Mouse (Mus musculus) frontal cortex, postnatal 25 days (tissue): ENCODE results near the gene Immp2l.

ENCODE experiments used
- DNase-seq, 2 experiments: peaks; one replicate each; pipeline ENCODE4 v3.0.0; 2022; ENCODE audit warnings: low spot score in 2 of 2

The Immp2l gene

DNA sequence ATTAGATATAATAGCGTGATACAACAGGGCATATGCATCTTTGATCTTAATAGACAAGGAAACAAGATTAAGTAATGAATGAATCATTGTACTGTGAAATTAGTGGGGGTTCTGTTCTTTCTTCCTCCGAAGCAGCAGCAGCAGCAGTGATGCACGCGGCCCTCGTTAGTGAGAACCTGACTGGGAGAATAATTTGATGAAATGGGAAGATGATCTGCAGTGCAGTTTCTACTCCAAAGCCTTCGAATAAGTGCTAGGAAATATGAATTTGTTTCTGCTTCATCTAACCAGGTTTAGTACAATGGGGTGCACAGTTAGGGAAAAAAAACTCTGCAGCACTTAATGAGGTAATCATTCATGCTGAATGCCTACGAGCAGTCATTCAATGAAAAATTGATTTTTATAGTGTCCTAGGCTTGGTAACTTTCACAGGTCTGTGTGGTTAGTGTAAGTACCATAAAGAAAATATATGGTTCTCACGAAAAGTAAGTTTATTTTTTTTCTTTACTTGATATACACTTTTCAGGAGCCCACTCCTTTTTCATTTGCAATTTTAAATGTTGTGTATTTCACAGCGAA is 401.3 kb downstream of the Immp2l start:
- no peak for DNase-seq

DNA sequence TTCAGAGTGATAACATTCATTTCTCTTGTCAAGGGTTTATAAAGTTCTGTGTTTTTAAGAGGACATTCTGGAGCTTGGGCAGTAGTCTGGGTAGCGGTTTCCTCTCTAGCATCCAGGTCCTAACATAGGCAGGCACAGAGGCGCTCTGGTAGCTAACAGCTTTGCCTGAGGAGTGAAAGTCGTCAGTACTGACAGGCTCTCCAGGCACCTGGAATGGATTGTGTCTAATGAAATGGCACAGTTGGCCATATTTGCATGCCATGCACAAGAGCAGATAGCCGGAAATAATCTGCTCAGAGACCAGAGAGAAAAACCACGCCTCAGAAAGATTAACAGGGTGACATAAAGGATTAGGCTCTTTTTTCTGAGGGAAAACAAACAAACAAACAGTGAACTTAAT is 403.6 kb downstream of the Immp2l start:
- no peak for DNase-seq

DNA sequence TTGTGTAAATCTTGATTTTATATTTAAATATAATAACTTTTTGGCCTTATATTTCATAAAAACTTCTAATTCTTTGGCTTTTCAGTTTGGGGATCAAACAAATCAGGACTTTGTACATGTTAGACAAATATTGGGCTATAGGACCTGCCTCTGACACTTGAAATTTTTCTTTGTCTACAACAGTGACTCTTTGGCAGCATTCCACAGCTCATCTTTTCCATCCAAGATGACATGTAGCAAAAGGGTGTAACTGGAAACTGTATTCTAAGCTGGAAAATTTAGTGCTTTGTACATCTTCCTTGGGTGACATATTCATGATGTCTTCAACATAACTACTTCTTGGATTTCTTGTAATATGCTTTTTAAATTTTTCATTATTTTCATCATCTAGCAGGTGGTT is 404.9 kb downstream of the Immp2l start:
- no peak for DNase-seq

DNA sequence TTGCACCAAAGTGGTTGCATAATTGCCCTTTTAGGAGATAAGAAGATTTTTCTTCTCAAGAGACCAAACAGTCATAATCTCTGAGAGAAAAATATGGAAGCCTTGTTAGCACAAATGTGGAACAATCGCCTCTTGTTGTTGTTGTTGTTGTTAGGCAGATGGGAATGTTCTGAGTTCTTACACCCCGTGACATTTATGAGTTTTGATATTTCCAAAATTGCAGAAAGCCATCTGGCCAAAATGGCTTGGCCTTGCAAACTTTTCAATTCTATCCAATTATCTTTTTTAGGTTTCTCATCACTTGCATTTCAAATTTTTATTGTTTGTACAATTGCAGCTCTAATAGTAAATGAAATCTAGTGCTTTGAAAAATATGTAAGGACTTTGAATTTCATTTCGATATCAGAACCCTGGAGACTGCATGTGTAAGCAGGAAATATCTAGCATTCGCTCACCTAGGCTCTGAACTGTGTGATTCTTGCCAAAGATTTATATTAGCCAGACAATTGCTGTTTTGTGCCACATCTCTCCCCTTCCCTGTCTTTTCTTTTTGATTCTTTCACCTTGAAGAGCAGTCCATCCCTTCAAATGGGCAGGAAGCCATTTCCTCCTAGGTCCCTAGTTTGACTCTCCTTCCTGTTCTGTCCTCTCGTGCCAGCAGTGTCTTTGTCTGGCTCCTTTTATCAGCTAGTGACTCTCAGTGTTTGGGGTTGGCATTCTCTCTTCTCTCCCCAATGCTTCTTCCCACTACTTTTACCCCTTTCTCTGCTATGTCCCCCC is 412.5 kb downstream of the Immp2l start:
- no peak for DNase-seq

DNA sequence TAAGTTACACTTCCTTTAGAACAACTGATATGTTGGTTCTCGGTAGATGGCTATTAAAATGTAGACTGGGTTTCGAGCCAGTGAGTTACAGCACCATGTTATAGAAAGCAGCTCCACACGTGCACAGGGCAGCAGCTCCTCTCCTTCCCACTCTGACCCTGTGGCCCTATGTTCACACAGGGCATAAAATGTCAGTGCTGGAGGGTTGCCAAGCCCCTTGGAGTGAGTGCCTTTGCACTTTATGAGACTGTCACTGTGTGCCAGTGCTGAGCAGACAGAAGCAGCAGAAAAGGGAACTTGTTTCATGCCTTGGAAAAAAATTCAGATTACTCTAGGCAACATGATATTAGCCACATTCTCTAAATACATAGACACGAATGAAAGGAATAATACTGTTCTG is 414.6 kb downstream of the Immp2l start:
- DNase-seq, result no peak

DNA sequence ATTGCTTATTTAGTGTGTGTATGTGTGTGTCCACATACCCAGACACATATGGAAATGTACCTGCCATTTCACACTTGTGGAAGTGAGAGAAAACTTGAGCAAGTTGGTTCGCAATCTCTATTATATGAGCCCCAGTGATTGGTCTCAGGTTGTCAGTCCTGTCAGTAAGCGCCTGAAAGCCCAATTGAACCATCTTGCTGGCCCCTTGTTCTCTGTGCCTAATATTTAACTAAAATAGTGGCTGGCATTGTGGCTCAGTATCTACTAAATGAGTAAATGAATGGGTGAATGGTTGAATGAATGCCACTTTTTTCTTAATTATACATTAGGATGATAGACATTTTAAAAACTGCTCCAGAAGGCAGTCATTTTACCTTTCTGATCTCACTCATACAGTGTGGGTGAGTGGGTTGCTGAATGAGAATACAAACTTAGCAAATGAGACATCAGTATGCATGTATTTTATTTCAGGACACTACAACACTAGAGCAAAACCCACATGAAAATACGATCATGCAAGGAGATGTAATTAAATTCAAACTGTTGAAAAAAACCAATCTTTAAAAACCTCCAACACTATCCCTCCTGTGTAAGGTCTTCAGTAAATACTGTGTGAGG is 444.6 kb downstream of the Immp2l start:
- DNase-seq, result no peak

DNA sequence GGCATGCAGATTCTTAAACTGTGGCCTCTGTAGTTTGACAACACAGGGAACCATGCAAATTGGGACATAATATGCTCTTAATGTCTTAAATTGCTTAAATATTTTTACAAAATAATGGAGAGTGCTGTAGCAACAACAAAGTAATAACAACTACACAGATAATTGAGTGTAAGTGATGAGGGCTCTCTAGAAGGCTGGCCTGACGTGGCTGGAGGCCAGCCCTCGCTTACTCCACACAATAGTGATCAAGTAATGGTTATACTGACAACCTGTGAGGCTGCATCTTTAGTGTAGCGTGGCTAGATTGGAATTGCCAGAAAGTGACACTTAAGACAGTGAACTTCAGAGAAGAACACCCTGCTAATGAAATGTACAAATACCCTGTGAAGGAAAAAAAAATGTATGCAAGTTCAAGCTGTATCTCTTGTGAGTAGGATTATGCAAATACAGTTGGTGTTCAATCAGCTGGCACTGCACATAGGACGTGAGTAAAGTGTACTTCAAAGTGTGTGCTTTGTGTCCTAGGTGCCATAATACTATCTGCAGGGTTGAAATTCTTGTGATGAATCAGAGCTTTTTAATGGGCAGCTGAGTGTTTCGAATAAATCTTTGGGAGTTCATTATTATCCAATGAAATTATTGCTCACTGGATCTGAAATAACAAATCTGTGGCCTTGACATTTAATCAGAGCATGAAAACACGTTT is 445.4 kb downstream of the Immp2l start:
- DNase-seq, result no peak

DNA sequence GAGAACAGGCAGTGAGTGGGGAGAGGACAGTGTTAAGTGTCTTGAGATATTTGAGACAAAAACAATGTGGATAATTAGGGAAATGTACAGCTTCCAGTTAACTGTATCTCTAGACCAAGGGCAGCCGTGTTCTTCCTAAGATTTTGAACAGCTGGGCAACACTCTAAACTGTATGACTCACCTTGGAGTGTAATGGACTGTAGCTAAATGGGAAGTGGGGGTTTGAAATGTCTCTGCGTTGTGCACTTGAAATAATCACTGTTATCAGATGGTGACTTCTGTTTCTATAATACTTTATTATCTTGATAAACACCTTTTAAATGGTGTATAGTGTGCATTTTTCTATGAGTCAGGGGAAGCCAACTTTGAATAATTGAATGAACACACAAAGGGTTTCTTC is 457.6 kb downstream of the Immp2l start:
- DNase-seq, result no peak

DNA sequence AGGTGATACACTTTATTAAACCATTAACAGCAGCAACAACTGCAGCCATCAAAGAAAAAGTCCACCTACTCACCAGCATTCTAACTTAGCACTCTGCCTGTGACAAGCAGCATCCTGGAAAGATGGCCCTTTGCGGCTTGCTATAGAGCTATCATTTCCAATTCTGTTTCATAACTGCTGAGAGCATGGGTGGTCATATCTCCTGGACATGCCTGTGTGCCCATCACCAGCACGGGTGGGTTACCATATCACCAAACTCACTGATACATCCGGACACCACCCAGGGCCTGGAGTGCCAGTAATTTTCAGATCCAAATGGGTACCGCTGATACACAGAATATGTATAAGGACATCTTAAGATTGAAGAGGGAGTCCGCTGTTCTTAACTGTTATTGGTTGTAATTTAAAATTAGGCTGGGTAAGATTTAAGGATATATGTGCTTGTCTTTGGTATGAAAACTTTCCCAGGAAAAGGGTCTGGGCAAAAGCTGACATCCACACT is 459.3 kb downstream of the Immp2l start:
- peak in 1 of 2 experiments; percentile 7 for DNase-seq

DNA sequence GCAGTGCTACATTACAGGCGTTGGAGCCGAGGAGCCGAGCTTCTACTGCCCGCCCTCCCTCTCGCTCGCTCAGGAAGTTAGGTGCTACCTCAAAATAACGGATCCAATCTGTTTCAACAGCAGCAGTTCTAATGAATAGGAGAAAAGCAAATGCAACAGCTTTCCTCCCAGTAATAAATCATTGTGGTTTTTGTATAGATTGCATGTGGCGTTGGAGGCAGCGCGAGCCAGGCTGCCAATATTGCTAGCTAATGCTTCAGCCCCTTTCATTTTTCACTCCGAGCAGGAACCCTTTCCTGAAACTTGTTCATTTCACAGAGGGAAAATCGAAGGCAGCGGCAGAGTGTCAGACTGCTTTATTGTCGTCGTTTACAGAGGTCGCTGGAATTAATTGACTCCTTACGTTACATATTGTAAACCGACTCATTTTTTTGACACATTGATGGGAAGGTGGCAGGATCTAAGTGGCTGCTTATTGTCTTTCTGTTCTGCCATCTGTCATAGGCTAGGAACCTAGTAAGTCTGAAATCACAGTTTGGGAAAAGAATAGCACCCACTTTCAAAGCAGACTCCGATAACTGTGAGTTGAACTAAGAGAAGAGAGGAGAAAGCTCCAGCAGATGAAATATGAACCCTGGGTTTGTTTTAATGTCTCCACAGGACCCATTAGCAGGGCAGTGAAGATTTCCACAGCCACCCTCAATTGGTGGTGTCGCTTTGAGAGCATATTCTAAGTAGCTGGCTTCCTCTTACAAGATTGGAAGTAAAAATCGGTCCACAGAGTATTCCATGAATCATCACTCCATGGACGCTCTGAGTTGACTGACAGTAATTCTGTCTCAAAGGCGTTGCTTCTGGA is 459.9 kb downstream of the Immp2l start:
- DNase-seq, result peak in 1 of 2 experiments; percentile 19

DNA sequence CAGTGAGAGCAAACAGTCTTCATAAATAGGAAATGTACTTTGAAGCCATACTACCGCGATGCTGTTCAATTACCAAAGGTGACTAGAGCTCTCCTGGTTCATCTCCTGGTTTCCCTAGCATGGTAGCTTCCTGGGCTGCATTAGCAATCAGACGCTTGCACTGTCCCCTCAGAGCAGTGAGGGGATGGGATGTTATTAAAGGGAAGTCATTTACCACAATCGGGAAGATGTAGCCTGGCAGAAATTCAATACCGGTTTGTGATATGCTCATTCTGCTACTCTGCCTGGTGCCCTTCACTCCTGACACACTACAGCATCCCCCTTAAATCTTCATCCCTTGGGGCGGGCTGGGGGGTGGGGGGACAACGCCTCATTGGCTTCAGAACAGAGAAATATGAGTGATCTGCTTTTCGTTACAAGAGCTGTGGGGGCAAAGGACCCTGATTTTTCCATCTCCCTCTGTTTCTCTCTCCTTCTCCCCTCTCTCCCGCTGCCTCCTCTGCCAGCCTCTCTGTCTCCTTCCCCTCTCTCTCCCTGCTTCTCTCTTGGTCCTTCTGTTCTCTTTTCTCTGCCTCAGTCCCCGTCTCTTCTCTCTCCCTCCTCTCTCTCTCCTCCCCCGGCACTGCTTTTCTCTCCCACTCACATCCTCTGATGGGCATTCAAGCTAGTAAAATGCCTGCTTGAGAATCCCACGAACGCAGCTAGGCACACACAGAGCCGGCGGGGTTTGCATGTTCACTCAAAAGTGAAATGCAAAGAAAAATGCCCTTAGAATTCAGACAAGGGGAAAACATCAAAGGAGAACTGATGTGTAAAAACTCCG is 461.0 kb downstream of the Immp2l start:
- DNase-seq, result peak in 1 of 2 experiments; percentile 45

DNA sequence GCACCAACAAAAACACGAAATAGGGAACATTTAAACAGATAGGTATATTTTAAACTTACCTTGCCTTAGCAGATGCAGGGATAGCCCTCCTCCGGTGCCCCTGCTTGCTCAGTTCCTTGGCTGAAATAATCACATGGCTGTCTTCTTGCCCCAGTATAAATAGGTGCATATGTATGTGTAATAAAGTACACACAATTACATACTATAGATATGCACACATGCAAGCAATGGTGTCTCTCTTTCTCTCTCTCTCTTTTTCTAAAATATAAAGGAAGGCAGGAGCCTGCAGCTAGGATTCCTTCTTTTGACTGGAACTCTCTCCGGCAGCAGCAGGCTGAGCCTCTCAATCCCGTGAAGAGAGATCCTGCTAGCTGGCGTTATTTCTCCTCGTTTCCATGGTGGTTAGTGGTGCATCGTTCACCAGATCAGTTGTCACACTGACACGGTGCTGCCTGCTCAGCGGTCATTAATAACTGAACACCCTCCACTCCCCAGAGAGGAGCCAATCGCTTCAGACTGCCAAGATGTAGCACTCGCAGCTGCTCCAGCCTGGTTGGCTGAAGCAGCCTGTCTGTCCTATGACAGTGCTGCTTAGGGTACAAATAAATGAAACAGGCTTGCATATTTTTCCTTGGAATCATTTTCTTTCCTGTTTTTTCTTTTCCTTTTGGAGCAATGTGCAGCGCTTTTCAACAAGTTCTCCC is 461.8 kb downstream of the Immp2l start:
- peak; percentile 64 to 68 for DNase-seq

DNA sequence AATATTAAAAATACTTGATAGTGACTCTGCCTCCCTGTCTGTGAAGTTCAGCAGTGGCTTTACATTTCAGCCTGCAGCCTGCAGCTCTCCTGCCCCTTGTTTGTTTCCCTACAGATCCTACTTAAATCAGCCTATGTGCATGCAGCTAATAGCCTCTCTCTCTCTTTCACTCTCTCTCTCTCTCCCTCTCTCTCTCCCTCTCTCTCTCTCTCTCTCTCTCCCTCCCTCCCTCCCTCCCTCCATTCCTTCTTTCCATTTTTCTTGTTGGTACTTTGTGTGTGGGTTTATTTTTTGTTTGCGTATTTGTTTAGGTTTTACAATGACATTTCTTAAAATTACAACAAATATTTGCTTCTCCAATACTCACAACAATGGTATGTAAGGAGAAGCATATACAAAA is 462.4 kb downstream of the Immp2l start, which contains the start of gene Lrrn3:
Gene Lrrn3, minus strand, starts transcription at position 101 of the 400 bp plus-strand sequence.
- DNase-seq, result no peak

DNA sequence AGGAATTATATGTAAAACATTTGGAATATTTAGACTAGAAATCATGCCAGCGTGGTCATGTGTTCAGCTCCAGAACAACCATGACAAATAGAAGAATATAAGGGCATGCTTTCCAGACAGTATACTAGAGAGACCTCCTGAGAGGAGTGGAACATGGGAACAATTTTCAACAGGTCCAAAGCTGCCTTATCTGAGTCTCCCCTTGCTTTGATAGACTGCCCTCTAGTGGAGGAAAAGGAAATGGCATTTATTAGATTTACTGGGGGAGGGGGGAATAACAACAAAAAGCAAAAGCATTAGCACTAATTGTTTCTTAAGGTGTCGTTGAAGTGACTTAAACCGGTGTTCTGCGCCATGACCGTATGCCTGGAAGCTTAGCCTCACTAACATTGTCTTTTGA is 463.1 kb downstream of the Immp2l start:
- peak in 1 of 2 experiments; percentile 8 for DNase-seq

DNA sequence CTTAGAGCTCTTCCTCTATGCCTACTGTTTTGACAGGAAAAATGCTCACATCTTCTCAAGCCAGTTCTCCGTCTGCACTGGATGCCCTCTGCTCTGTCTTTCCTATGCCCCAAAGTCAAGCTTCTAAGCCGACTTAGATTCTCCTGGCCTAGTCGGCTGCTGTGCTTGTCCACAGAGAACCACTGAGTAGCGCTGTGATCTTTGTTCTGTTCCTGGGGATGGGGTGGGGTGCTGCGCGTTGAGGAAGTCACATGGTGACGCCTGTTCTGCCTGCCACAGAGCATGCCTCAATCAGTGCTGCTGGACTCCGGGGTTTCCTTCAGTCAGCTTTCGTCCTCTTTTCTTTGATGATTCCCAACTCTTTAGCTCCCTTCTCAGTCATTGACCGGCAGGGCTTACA is 470.7 kb downstream of the Immp2l start:
- no peak for DNase-seq

DNA sequence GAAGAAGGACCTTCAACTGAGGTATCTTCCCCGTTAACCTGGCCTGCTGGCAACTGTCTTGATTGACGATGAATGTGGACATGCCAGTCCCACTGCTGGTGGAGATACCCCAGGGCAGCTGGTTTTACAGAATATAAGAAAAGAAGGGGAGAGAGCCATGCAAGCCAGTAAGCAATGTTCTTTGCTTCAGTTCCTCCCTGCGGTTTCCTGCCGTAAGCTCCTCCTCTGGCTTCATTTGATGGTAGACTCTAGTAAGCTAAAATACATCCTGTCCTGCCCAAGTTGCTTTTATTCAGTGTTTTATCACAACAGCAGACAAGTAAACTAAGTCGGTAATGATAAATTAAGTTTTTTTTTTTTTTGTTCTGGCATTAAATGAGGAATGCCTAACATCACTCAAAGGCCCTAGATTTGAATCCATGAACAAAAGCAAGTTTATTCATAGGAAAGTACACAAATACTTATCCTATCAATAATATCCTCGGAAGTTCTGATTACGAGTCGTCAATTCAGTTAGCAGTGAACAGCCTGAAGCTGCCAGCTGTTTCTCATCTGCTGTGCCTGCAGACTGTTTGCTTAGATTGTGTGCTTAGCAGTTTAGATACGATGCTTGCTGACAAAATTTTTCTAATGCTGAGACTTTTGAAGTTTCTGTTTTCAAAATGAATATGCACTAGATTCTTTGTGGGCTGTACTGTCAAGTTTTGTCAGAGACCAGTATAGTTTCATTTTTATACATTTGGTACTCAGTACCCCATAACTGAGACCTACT is 476.3 kb downstream of the Immp2l start:
- DNase-seq, result no peak

DNA sequence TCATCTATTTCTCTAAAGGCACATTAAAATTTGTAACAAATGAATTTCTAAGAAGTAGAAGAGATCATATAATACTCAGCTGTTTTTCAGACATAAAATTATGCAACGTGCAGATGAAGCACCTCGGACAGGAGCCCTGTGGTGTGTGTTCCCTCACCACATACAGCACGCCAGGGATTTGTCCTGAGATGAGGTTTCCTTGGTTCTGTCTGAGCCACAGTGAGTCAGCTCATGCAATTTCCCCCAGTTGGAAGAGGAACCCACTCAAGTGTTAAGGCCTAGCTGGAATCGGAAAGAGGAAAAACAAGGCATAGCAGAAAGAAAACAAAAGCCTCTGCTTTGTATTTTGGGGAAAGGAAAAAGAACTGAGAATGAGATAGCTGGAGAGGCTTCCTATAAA is 484.7 kb downstream of the Immp2l start:
- DNase-seq, result no peak

DNA sequence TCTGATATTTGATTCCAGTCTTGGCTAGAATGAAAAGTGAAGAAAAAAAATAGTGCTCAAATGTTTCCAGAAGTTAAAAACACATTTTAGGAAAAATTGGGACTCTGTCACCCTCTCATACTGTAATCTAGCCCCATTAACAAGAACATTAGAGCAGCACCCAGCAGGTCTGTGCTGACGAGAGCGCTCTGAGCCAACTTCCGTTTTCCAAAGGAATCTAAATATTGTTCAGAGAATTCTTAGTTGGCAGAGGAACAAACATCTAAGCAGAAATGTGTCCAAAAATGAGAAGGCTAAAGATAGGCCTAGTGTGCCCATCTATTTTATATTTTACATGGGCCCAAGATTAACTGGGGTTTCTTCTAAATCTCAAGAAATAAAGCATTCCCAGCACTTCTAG is 486.7 kb downstream of the Immp2l start:
- no peak for DNase-seq

DNA sequence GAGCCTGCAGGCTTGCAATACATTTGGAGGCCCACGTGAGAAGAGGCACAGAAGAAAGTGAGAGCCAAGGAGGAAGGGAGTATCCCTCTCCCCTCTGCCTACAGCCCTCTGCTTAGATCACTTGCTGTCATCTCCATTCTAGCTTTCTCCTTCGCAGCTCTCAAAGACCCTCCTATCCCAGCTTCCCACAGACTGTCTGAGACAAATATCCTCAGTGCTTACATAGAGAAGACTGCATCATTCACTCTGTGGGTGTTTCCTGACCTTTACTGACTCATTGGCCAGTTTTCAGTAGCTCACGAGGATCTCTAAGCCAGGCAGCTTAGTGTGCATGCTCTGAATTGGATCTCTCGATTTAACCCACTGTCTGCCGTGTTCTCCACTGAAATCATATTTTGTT is 495.0 kb downstream of the Immp2l start:
- DNase-seq, result no peak
